Comparison of ENCODE assay signal across 16 mouse cellular contexts in genomic region chr3:141691418-141691817, GRCm38 (mm10).
DNase-seq lines count a peak whose midpoint lies in the region; ATAC-seq and TF ChIP-seq lines count a peak whose summit lies in the region.
"Had no signal": no experiment of that assay in that cellular context is flagged by ENCODE, and none has a peak within 500 bp of the region (broad histone marks: within the 10 kb centered on the region; RNA-seq: fewer than 3 reads in every experiment).

No protein-coding gene starts in this region.

- no peak overlapping the region for H3K9ac ChIP-seq in midbrain, embryonic 11.5 days (ENCODE audit: low read length)
- H3K9ac ChIP-seq in hindbrain, embryonic 14.5 days: no peak overlapping the region
- no peak overlapping the region for H3K9ac ChIP-seq in neural tube, embryonic 14.5 days (replicated peaks; ENCODE audit: low read depth, low read length)
- H3K9ac ChIP-seq: heart, embryonic 13.5 days; limb, embryonic 13.5 days; liver, embryonic 15.5 days; midbrain, embryonic 12.5 days had no signal

- 0 out of 2 replicates have a peak, but pooled peaks have one; percentile 5 for ATAC-seq in midbrain, embryonic 11.5 days (ENCODE audit: low FRiP score)
- peak; percentile 83 for ATAC-seq in common myeloid progenitor, adult 5-6 weeks (replicated peaks; ENCODE audit: low read depth, poor library complexity, severe bottlenecking)
- peak; percentile 43; the same call in 1 of the 2 replicates for ATAC-seq in hindbrain, embryonic 14.5 days (ENCODE audit: low FRiP score)
- ATAC-seq in neural tube, embryonic 14.5 days (ENCODE audit: low read depth): peak; percentile 9; the same call in 1 of the 2 replicates
- no peak for ATAC-seq in monocyte, adult 5-6 weeks (replicated peaks; ENCODE audit: insufficient number of reproducible peaks, low FRiP score, low TSS enrichment, poor library complexity, severe bottlenecking)

- 83% methylated on average over 3 of the region's 3 CpGs for WGBS in midbrain, embryonic 11.5 days
- WGBS in midbrain, embryonic 10.5 days: 86% methylated on average over 3 of the region's 3 CpGs
- 74% methylated on average over 3 of the region's 3 CpGs for WGBS in hindbrain, embryonic 14.5 days
- 69% methylated on average over 3 of the region's 3 CpGs for WGBS in neural tube, embryonic 14.5 days

- no peaks in the 10 kb centered on the region; the same call in 1 of the 2 replicates for H3K27me3 ChIP-seq in midbrain, embryonic 11.5 days (ENCODE audit: control insufficient read depth, insufficient read depth, low read length)
- peaks cover 3% of the 10 kb centered on the region; the same call in 1 of the 2 replicates for H3K27me3 ChIP-seq in midbrain, embryonic 10.5 days (ENCODE audit: low read depth, poor library complexity, severe bottlenecking)
- H3K27me3 ChIP-seq in hindbrain, embryonic 14.5 days (ENCODE audit: control insufficient read depth, insufficient read depth, low read length): no peaks in the 10 kb centered on the region
- H3K27me3 ChIP-seq in neural tube, embryonic 14.5 days (ENCODE audit: control insufficient read depth, insufficient read depth, low read length): no peaks in the 10 kb centered on the region
- H3K27me3 ChIP-seq: heart, embryonic 13.5 days; limb, embryonic 13.5 days; liver, embryonic 15.5 days had no signal

- no peaks in the 10 kb centered on the region for H3K9me3 ChIP-seq in midbrain, embryonic 11.5 days (ENCODE audit: control insufficient read depth, low read length)
- H3K9me3 ChIP-seq in midbrain, embryonic 10.5 days (replicated peaks): no peaks in the 10 kb centered on the region
- no peaks in the 10 kb centered on the region for H3K9me3 ChIP-seq in hindbrain, embryonic 14.5 days (ENCODE audit: control insufficient read depth, low read length)
- no peaks in the 10 kb centered on the region for H3K9me3 ChIP-seq in neural tube, embryonic 14.5 days (ENCODE audit: control insufficient read depth, low read length)
- H3K9me3 ChIP-seq: heart, embryonic 13.5 days; limb, embryonic 13.5 days; liver, embryonic 15.5 days; midbrain, embryonic 12.5 days had no signal

- no peaks in the 10 kb centered on the region for H3K36me3 ChIP-seq in midbrain, embryonic 11.5 days (ENCODE audit: control insufficient read depth, insufficient read depth, low read length)
- no peaks in the 10 kb centered on the region for H3K36me3 ChIP-seq in midbrain, embryonic 10.5 days
- H3K36me3 ChIP-seq in hindbrain, embryonic 14.5 days (replicated peaks; ENCODE audit: control insufficient read depth, insufficient read depth): no peaks in the 10 kb centered on the region
- no peaks in the 10 kb centered on the region for H3K36me3 ChIP-seq in neural tube, embryonic 14.5 days (ENCODE audit: control insufficient read depth, insufficient read depth, low read length)
- H3K36me3 ChIP-seq: heart, embryonic 13.5 days; limb, embryonic 13.5 days; liver, embryonic 15.5 days; midbrain, embryonic 12.5 days had no signal

- no peak overlapping the region for H3K27ac ChIP-seq in midbrain, embryonic 11.5 days (ENCODE audit: low read depth, low read length)
- H3K27ac ChIP-seq in midbrain, embryonic 10.5 days (replicated peaks): no peak overlapping the region
- H3K27ac ChIP-seq in hindbrain, embryonic 14.5 days: no peak overlapping the region
- H3K27ac ChIP-seq in neural tube, embryonic 14.5 days (ENCODE audit: low read depth, low read length): no peak overlapping the region
- H3K27ac ChIP-seq in left cerebral cortex, adult 2 months: no peak overlapping the region
- H3K27ac ChIP-seq: heart, embryonic 13.5 days; limb, embryonic 13.5 days; liver, embryonic 15.5 days; midbrain, embryonic 12.5 days; stomach, postnatal 0 days had no signal

- intact Hi-C loops in left cerebral cortex, adult 2 months (cut with DNase I): no loop called here

- H3K4me2 ChIP-seq in midbrain, embryonic 11.5 days: no peak overlapping the region
- H3K4me2 ChIP-seq in hindbrain, embryonic 14.5 days (replicated peaks): no peak overlapping the region
- no peak overlapping the region for H3K4me2 ChIP-seq in neural tube, embryonic 14.5 days (ENCODE audit: low read depth, low read length)
- H3K4me2 ChIP-seq: heart, embryonic 13.5 days; limb, embryonic 13.5 days; liver, embryonic 15.5 days; midbrain, embryonic 12.5 days had no signal

- no peak for TF ChIP-seq CTCF in left cerebral cortex, adult 2 months (IDR thresholded peaks at IDR 0.05)

- no peaks in the 10 kb centered on the region for H3K4me1 ChIP-seq in midbrain, embryonic 11.5 days (ENCODE audit: control insufficient read depth, insufficient read depth, low read length)
- peaks cover 10% of the 10 kb centered on the region; the same call in 1 of the 2 replicates for H3K4me1 ChIP-seq in midbrain, embryonic 10.5 days
- 0 out of 2 replicates have a peak, but pooled peaks cover 2% of the 10 kb centered on the region for H3K4me1 ChIP-seq in hindbrain, embryonic 14.5 days (replicated peaks; ENCODE audit: control insufficient read depth, insufficient read depth, low read length)
- H3K4me1 ChIP-seq in neural tube, embryonic 14.5 days (ENCODE audit: control insufficient read depth, insufficient read depth, low read length): no peaks in the 10 kb centered on the region
- H3K4me1 ChIP-seq: heart, embryonic 13.5 days; limb, embryonic 13.5 days; liver, embryonic 15.5 days had no signal

- DNase-seq in midbrain, embryonic 11.5 days (ENCODE audit: low spot score, missing footprints): no peak
- DNase-seq in midbrain, embryonic 10.5 days (ENCODE audit: low spot score): no peak
- DNase-seq in hindbrain, embryonic 14.5 days (ENCODE audit: low spot score): no peak
- DNase-seq in left cerebral cortex, adult 2 months (ENCODE audit: extremely low spot score in 1 of 2, low spot score in 2 of 2): no peak
- DNase-seq: adrenal gland, adult 8-10 months; cerebellum, adult 9-11 months; kidney, adult 8-10 months; lung, postnatal 10 days had no signal

- H3K4me3 ChIP-seq in midbrain, embryonic 11.5 days (ENCODE audit: low read depth, low read length): no peak overlapping the region
- H3K4me3 ChIP-seq in midbrain, embryonic 10.5 days: no peak overlapping the region
- H3K4me3 ChIP-seq in hindbrain, embryonic 14.5 days (replicated peaks; ENCODE audit: low read length): no peak overlapping the region
- H3K4me3 ChIP-seq in neural tube, embryonic 14.5 days (ENCODE audit: low read depth, low read length): no peak overlapping the region
- no peak overlapping the region for H3K4me3 ChIP-seq in left cerebral cortex, adult 2 months
- H3K4me3 ChIP-seq: heart, embryonic 13.5 days; limb, embryonic 13.5 days; liver, embryonic 15.5 days; midbrain, embryonic 12.5 days had no signal
